Mouse (Mus musculus): ENCODE measurements around the gene Qprt. TPM values are rescaled to one million over a fixed set of nuclear protein-coding genes. Genes with fewer than 3 reads are reported as not detected.

The Qprt gene
- polyA plus RNA-seq, 1 experiment from 2014 or later: 3.2 TPM

DNA sequence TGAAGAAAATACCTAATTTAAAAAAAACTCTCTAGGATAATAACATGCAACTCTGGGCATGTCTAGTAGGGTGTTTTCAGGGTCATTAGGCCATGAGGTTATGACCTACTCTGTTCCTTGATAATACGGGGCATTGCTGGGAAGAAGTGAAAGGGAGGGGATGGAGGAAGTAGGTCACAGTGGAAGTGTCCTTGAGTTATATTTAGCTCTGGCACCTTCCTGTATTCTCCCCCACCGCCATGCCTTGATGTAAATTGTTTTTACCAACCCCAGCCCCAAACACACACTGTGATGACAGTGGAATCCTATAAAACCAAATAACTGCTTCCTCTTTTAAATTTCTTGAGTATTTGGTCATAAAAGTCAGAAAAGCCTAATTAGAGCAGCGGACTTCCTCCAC, 42.0 kb downstream of the Qprt start:
- no peak overlapping the region for H3K27ac ChIP-seq (replicated peaks)
- no peak for ATAC-seq (ENCODE audit: extremely low read depth, insufficient number of reproducible peaks, low FRiP score, low TSS enrichment)
- no peaks in the 10 kb centered on the region for H3K27me3 ChIP-seq (replicated peaks)
- H3K4me3 ChIP-seq: no peak overlapping the region
- peaks cover 5% of the 10 kb centered on the region for H3K4me1 ChIP-seq
- no peak overlapping the region for H3K9ac ChIP-seq
- no peaks in the 10 kb centered on the region for H3K9me3 ChIP-seq
- H3K36me3 ChIP-seq: no peaks in the 10 kb centered on the region
- H3K4me2 ChIP-seq: no peak overlapping the region
- WGBS: 47% methylated on average over 3 of the region's 3 CpGs

DNA sequence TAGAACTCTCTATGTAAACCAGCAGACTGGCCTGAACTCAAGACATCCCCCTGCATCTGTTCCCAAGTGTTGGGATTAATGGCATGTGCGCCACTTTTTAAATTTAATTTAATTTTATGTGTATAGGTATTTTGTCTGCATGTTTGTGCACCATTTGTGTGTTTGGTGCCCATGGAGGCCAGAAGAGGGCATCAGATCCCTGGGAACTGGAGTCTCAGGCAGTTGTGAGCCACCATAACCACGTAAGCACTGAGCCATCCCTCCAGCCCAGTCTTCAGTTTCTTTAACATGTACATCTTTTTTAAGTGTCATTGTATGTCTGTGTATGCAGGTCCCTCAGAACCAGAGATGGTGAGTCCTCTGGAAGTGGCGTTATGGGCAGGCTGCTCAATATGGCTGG, 44.3 kb downstream of the Qprt start:
- Histone ChIP-seq H3K9ac (no peak overlapping the region), H3K4me3 (no peak overlapping the region), H3K36me3 (no peaks in the 10 kb centered on the region), H3K4me1 (peaks cover 7% of the 10 kb centered on the region), H3K27ac (replicated peaks) (no peak overlapping the region), H3K9me3 (no peaks in the 10 kb centered on the region), H3K4me2 (no peak overlapping the region), H3K27me3 (replicated peaks) (no peaks in the 10 kb centered on the region)
- WGBS: 72% methylated on average over 3 of the region's 3 CpGs
- no peak for ATAC-seq (ENCODE audit: extremely low read depth, insufficient number of reproducible peaks, low FRiP score, low TSS enrichment)

- Histone ChIP-seq H3K9ac (no peak overlapping the region), H3K9me3 (no peaks in the 10 kb centered on the region), H3K4me2 (no peak overlapping the region), H3K27ac (replicated peaks) (no peak overlapping the region), H3K27me3 (replicated peaks) (no peaks in the 10 kb centered on the region), H3K4me3 (no peak overlapping the region), H3K4me1 (peaks cover 10% of the 10 kb centered on the region), H3K36me3 (no peaks in the 10 kb centered on the region)
- no peak for ATAC-seq (ENCODE audit: extremely low read depth, insufficient number of reproducible peaks, low FRiP score, low TSS enrichment)
- 71% methylated on average over 5 of the region's 5 CpGs for WGBS
These were observed 45.8 kb downstream of the Qprt start for GRCm38 (mm10) chr7:127076188-127076587.

DNA sequence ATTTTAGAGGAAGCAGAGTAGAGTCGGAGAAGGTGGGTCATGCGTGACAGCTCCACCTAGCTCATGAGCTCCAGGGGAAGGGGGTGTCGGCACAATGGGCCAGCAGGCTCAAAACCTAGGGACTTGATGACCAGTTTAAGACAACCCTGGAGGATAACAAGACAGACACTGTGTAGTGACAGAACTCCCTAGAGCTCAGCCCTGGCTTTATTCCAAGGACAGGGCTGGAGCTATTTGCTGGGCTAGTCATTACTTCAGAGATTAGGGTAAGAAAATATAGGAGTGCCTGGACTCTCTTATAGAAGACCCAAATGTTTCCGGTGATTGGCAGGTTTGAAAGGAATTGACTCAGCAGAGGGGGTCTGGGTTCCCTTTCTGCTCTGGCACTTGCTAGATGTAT, 48.8 kb downstream of the Qprt start:
- no peak overlapping the region for H3K4me2 ChIP-seq
- no peaks in the 10 kb centered on the region for H3K36me3 ChIP-seq
- H3K9me3 ChIP-seq: no peaks in the 10 kb centered on the region
- H3K4me3 ChIP-seq: no peak overlapping the region
- no peak overlapping the region for H3K27ac ChIP-seq (replicated peaks)
- 81% methylated on average over 4 of the region's 4 CpGs for WGBS
- H3K4me1 ChIP-seq: peaks cover 6% of the 10 kb centered on the region; the same call in 1 of the 2 replicates
- no peaks in the 10 kb centered on the region for H3K27me3 ChIP-seq (replicated peaks)
- no peak overlapping the region for H3K9ac ChIP-seq
- ATAC-seq (ENCODE audit: extremely low read depth, insufficient number of reproducible peaks, low FRiP score, low TSS enrichment): no peak

DNA sequence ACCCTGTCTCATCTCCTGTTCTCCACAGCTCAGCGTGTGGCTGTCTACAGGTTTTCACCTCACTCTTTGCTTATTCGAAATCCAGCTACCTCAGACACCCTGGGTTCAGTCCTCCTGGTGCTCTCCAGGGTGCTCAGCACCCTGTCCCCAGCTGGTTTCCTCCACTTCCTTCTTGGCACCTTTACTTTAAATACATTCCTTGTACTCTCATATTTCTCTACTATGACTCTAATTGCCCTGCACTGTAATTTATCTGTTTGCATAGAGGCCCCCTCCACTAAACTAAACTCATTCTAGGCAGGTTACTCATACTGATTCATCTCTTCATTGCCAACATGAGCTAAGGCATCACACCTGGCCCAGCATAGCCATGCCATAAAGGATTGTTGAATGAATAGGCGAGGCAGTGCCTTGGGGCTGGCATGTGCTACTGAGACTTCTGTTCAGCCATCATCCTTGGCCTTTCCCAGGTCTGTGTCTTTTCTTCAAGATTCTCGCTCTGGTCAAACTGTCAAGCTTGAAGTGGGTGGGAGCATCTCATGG, 51.1 kb downstream of the Qprt start:
- Histone ChIP-seq H3K9me3 (no peaks in the 10 kb centered on the region), H3K4me2 (no peak overlapping the region), H3K27me3 (replicated peaks) (no peaks in the 10 kb centered on the region), H3K9ac (no peak overlapping the region), H3K4me1 (peaks cover 6% of the 10 kb centered on the region; the same call in 1 of the 2 replicates), H3K27ac (replicated peaks) (no peak overlapping the region), H3K36me3 (no peaks in the 10 kb centered on the region), H3K4me3 (no peak overlapping the region)
- WGBS: 57% methylated on average over 4 of the region's 4 CpGs
- ATAC-seq (ENCODE audit: extremely low read depth, insufficient number of reproducible peaks, low FRiP score, low TSS enrichment): no peak

DNA sequence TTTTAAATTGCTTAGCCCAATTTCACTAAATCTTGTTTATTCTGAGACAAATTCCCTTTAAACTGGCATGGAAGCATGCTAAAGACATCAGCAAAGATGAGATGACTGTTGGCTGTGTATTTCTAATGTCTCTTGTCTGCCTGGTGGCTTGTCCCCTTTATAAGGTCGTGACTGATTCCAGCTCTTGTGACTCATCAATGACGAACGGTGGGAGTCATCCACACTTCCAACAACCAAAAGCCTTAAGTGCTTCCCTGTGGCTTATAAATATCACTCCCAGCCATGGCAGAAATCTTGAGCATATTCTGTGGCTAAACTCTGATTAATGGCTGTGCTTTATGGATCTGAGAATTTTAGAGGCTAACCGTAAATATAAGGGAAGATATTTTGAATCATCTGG, 55.7 kb downstream of the Qprt start:
- ATAC-seq (ENCODE audit: extremely low read depth, insufficient number of reproducible peaks, low FRiP score, low TSS enrichment): no peak
- WGBS: 51% methylated on average over 4 of the region's 4 CpGs
- Histone ChIP-seq H3K27ac (replicated peaks) (no peak overlapping the region), H3K4me1 (no peaks in the 10 kb centered on the region), H3K9me3 (peaks cover 4% of the 10 kb centered on the region; the same call in 1 of the 2 replicates), H3K4me3 (no peak overlapping the region), H3K36me3 (no peaks in the 10 kb centered on the region), H3K9ac (no peak overlapping the region), H3K27me3 (replicated peaks) (no peaks in the 10 kb centered on the region), H3K4me2 (no peak overlapping the region)

DNA sequence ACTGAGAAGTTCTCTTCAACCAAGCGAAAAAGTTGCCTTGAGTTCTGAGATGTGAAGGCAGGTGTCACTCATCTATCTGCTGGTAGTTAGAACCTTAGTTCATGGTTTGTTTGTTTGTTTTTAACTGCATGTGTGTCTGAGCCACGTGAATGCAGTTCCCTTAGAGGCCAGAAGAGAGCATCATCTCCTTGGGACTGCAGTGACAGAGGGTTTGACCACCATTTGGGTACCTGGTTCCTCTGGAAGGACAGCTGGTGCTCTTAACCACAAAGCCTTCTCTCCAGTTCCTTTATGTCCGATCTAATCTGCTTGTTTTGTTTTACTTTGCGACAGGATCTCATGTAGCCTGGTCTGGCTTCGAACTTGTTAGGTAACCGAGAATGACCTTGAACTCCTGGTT, 56.5 kb downstream of the Qprt start:
- WGBS: 79% methylated on average over 6 of the region's 6 CpGs
- H3K36me3 ChIP-seq: no peaks in the 10 kb centered on the region
- no peak overlapping the region for H3K9ac ChIP-seq
- no peak overlapping the region for H3K27ac ChIP-seq (replicated peaks)
- peaks cover 4% of the 10 kb centered on the region; the same call in 1 of the 2 replicates for H3K9me3 ChIP-seq
- no peak overlapping the region for H3K4me3 ChIP-seq
- no peaks in the 10 kb centered on the region for H3K4me1 ChIP-seq
- no peaks in the 10 kb centered on the region for H3K27me3 ChIP-seq (replicated peaks)
- H3K4me2 ChIP-seq: no peak overlapping the region
- no peak for ATAC-seq (ENCODE audit: extremely low read depth, insufficient number of reproducible peaks, low FRiP score, low TSS enrichment)

Other genes starting within 250 kb of the Qprt start
- gene Taok2, start 237.5 kb downstream of the Qprt start, polyA plus RNA-seq (2015; fragmentation: Nextera tagmentation; extraction: Ambion mirVana): 31.8 and 32.1 TPM in 2 replicates
- 20.4 and 21.5 TPM in 2 replicates for gene Tmem219, start 199.3 kb downstream of the Qprt start, polyA plus RNA-seq (2015; fragmentation: Nextera tagmentation; extraction: Ambion mirVana)
- 13.1 and 14.0 TPM in 2 replicates for gene Kctd13, start 193.3 kb downstream of the Qprt start, polyA plus RNA-seq (2015; fragmentation: Nextera tagmentation; extraction: Ambion mirVana)
- 0.20 TPM in 2 replicates for gene Asphd1, start 172.6 kb downstream of the Qprt start, polyA plus RNA-seq (2015; fragmentation: Nextera tagmentation; extraction: Ambion mirVana)
- gene Sez6l2, start 171.7 kb downstream of the Qprt start, polyA plus RNA-seq (2015; fragmentation: Nextera tagmentation; extraction: Ambion mirVana): 0.19 and 0.73 TPM in 2 replicates
- gene Cdipt, start 146.3 kb downstream of the Qprt start, polyA plus RNA-seq (2015; fragmentation: Nextera tagmentation; extraction: Ambion mirVana): 69.5 and 79.9 TPM in 2 replicates
- gene Cdiptos, start 146.1 kb downstream of the Qprt start, polyA plus RNA-seq (2015; fragmentation: Nextera tagmentation; extraction: Ambion mirVana): 0.59 and 1.7 TPM in 2 replicates
- gene Mvp, start 107.6 kb downstream of the Qprt start, polyA plus RNA-seq (2015; fragmentation: Nextera tagmentation; extraction: Ambion mirVana): 11.2 and 11.9 TPM in 2 replicates
- 0.38 and 0.44 TPM in 2 replicates for gene Pagr1b, start 105.7 kb downstream of the Qprt start, polyA plus RNA-seq (2015; fragmentation: Nextera tagmentation; extraction: Ambion mirVana)
- gene Pagr1a, start 104.9 kb downstream of the Qprt start, polyA plus RNA-seq (2015; fragmentation: Nextera tagmentation; extraction: Ambion mirVana): 55.6 and 76.2 TPM in 2 replicates
- 13.8 and 25.7 TPM in 2 replicates for gene Gm42742, start 101.1 kb downstream of the Qprt start, polyA plus RNA-seq (2015; fragmentation: Nextera tagmentation; extraction: Ambion mirVana)
- gene Prrt2, start 101.0 kb downstream of the Qprt start, polyA plus RNA-seq (2015; fragmentation: Nextera tagmentation; extraction: Ambion mirVana): 1.6 TPM in 2 replicates
- gene Maz, start 95.2 kb downstream of the Qprt start, polyA plus RNA-seq (2015; fragmentation: Nextera tagmentation; extraction: Ambion mirVana): 31.0 and 34.5 TPM in 2 replicates
- gene Kif22, start 79.8 kb downstream of the Qprt start, polyA plus RNA-seq (2015; fragmentation: Nextera tagmentation; extraction: Ambion mirVana): 72.4 and 79.2 TPM in 2 replicates
- gene Zg16, start 34.9 kb downstream of the Qprt start, polyA plus RNA-seq (2015; fragmentation: Nextera tagmentation; extraction: Ambion mirVana): not detected in 2 replicates
- 1.0 and 1.1 TPM in 2 replicates for gene AI467606, start 30.9 kb downstream of the Qprt start, polyA plus RNA-seq (2015; fragmentation: Nextera tagmentation; extraction: Ambion mirVana)
- 0.13 and 0.36 TPM in 2 replicates for gene Spn, start 15.6 kb upstream of the Qprt start, polyA plus RNA-seq (2015; fragmentation: Nextera tagmentation; extraction: Ambion mirVana)
- gene Cd2bp2, start 73.8 kb upstream of the Qprt start, polyA plus RNA-seq (2015; fragmentation: Nextera tagmentation; extraction: Ambion mirVana): 42.1 TPM in 2 replicates
- gene Tbc1d10b, start 86.2 kb upstream of the Qprt start, polyA plus RNA-seq (2015; fragmentation: Nextera tagmentation; extraction: Ambion mirVana): 18.0 and 18.2 TPM in 2 replicates
- 17.0 and 24.9 TPM in 2 replicates for gene Mylpf, start 86.7 kb upstream of the Qprt start, polyA plus RNA-seq (2015; fragmentation: Nextera tagmentation; extraction: Ambion mirVana)
- gene Zfp553, start 110.8 kb upstream of the Qprt start, polyA plus RNA-seq (2015; fragmentation: Nextera tagmentation; extraction: Ambion mirVana): 21.4 and 24.1 TPM in 2 replicates
- gene Sept1, start 110.9 kb upstream of the Qprt start, polyA plus RNA-seq (2015; fragmentation: Nextera tagmentation; extraction: Ambion mirVana): 23.1 and 23.2 TPM in 2 replicates
- gene Zfp771, start 122.0 kb upstream of the Qprt start, polyA plus RNA-seq (2015; fragmentation: Nextera tagmentation; extraction: Ambion mirVana): 32.6 and 32.9 TPM in 2 replicates
- gene Dctpp1, start 138.5 kb upstream of the Qprt start, polyA plus RNA-seq (2015; fragmentation: Nextera tagmentation; extraction: Ambion mirVana): 161 and 179 TPM in 2 replicates
- 57.1 and 61.6 TPM in 2 replicates for gene Sephs2, start 151.8 kb upstream of the Qprt start, polyA plus RNA-seq (2015; fragmentation: Nextera tagmentation; extraction: Ambion mirVana)
- 0.98 and 1.2 TPM in 2 replicates for gene Itgal, start 174.0 kb upstream of the Qprt start, polyA plus RNA-seq (2015; fragmentation: Nextera tagmentation; extraction: Ambion mirVana)
- 16.5 and 16.6 TPM in 2 replicates for gene Zfp768, start 223.4 kb upstream of the Qprt start, polyA plus RNA-seq (2015; fragmentation: Nextera tagmentation; extraction: Ambion mirVana)